Mouse (Mus musculus): ENCODE data around the gene Pask. TPM values are rescaled to one million over a fixed set of nuclear protein-coding genes. Genes with fewer than 3 reads are reported as not detected.
A peak's percentile ranks its signal among the peaks of the same experiment; 100 is the strongest.

Gene Pask
- not detected in 2 replicates for polyA plus RNA-seq (2012; ENCODE audit: insufficient read depth, insufficient read length, low replicate concordance, missing spikeins)

DNA sequence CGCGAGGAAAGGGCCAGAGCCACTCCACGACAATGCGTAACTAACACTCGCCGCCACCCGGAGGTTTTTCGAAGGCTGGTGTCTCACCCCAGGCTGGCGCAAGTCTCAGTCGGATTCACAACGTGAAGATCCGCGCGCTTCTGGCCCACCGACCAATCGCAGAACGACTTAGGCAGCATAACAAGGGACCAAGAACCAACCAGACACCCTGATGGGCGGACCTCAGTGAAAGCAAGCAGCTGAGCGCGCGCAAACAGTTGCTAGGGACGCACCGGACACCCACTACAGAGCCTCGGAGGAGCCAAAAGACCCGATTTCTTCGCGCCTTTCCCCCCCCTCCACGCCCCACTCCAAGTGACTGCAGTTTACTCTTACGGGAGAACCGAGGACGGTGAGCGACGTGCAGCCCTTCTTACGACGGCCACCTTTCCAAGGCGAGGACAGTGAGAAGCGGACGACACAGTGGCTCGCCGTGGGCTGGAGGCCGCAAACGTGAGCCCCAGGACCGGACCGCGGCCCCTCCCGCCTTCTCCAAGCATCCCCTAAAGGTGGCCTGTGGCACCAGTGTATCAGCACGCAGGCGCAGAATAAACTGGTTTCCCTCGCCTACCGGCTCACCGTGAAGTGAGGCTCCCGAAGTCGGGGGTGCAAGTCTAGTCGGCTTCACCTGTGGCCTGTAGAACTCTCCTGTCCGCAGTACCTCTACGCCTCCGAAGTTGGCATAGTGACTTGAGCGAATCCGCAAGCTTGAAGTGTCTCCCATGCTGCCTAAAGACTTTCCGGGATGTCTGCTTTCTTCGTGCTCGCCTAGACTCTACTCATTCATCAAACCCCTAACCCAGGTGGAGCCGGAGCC is at the start of gene Pask, which contains the start of gene Ppp1r7:
Gene Pask, minus strand, starts transcription at position 835 of the 856 bp plus-strand sequence.
Gene Ppp1r7, plus strand, starts transcription at position 207 of the 856 bp plus-strand sequence.
- TF ChIP-seq CTCF (IDR thresholded peaks at IDR 0.05; ENCODE audit: insufficient read depth, low read depth, low read length) (no peak), POLR2A (IDR thresholded peaks at IDR 0.05; ENCODE audit: insufficient read depth, low read depth, low read length) (no peak)
- H3K4me1 ChIP-seq (ENCODE audit: control insufficient read depth, insufficient read depth, low read length): peaks cover 6% of the 10 kb centered on the region
- peak within 1 kb of the TSS; percentile 91 for H3K4me3 ChIP-seq (ENCODE audit: insufficient read depth, low read depth, low read length)
- 0 out of 2 replicates have a peak within 1 kb of the TSS, but pooled peaks have one; percentile 8 for H3K27ac ChIP-seq (ENCODE audit: insufficient read depth, low read depth, low read length)
- under 1% methylated on average over 63 of the region's 63 CpGs for WGBS

DNA sequence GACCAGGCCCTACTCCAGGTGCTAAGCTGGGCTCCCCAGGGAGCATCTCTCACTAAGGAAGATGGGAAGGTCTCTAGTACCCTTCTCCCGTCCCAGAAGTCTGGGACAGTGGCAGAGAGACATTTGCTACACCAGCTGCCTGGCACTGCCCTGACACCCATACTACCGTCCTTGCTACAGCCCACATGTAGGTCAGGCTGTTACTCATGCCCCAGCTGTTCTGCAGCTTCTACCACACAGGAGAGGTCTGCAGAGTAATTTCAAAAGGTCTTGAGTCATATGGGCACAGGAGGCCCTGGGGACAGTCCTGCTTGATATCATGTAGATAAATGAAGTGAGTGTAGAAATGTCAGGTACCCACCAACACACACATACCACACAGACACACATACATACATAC is 45.6 kb upstream of the Pask start:
- TF ChIP-seq POLR2A (IDR thresholded peaks at IDR 0.05; ENCODE audit: insufficient read depth, low read depth, low read length) (no peak), CTCF (IDR thresholded peaks at IDR 0.05; ENCODE audit: insufficient read depth, low read depth, low read length) (no peak)
- Histone ChIP-seq H3K4me1 (ENCODE audit: control insufficient read depth, insufficient read depth, low read length) (no peaks in the 10 kb centered on the region), H3K27ac (ENCODE audit: insufficient read depth, low read depth, low read length) (no peak overlapping the region), H3K4me3 (ENCODE audit: insufficient read depth, low read depth, low read length) (no peak overlapping the region)
- WGBS: 75% methylated on average over 2 of the region's 2 CpGs

DNA sequence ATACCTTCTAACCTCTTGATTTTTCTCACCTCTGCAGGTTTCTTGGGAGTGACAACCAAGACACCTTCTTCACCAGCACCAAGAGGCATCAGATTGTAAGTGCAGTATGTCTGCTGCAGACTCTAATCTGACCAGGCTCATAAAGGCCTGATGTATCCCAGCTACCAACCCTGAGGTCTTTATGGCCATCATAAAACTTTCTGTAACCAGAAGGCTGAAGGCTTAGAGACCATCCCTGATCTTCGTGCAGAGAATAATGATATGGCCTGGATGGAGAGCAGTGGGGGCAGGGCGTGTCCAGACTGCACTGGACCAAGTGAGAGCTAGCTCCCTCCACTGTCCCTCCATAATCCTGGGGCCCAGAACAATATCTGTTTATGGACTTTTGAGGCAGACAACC is 43.9 kb upstream of the Pask start:
- Histone ChIP-seq H3K4me1 (ENCODE audit: control insufficient read depth, insufficient read depth, low read length) (no peaks in the 10 kb centered on the region), H3K4me3 (ENCODE audit: insufficient read depth, low read depth, low read length) (no peak overlapping the region), H3K27ac (ENCODE audit: insufficient read depth, low read depth, low read length) (no peak overlapping the region)
- TF ChIP-seq POLR2A (IDR thresholded peaks at IDR 0.05; ENCODE audit: insufficient read depth, low read depth, low read length) (no peak), CTCF (IDR thresholded peaks at IDR 0.05; ENCODE audit: insufficient read depth, low read depth, low read length) (no peak)
- 76% methylated on average over 2 of the region's 2 CpGs for WGBS

DNA sequence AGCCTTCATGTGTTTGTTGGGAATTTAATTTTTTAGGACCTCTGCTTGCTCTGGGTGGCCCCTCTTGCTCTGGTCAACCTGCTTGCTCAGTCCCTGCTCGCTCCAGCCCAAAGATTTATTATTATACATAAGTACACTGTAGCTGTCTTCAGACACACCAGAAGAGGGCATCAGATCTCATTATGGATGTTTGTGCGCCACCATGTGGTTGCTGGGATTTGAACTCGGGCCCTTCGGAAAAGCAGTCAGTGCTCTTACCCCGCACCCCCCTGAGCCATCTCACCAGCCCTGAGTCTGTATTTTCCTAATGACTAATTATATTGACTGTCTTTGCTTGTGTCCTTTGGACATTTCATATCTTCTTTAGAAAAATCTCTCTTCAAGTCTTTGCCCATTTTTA is 35.8 kb upstream of the Pask start:
- WGBS: 76% methylated on average over 5 of the region's 5 CpGs
- Histone ChIP-seq H3K27ac (ENCODE audit: insufficient read depth, low read depth, low read length) (no peak overlapping the region), H3K4me1 (ENCODE audit: control insufficient read depth, insufficient read depth, low read length) (no peaks in the 10 kb centered on the region), H3K4me3 (ENCODE audit: insufficient read depth, low read depth, low read length) (no peak overlapping the region)
- TF ChIP-seq CTCF (IDR thresholded peaks at IDR 0.05; ENCODE audit: insufficient read depth, low read depth, low read length) (no peak), POLR2A (IDR thresholded peaks at IDR 0.05; ENCODE audit: insufficient read depth, low read depth, low read length) (no peak)

DNA sequence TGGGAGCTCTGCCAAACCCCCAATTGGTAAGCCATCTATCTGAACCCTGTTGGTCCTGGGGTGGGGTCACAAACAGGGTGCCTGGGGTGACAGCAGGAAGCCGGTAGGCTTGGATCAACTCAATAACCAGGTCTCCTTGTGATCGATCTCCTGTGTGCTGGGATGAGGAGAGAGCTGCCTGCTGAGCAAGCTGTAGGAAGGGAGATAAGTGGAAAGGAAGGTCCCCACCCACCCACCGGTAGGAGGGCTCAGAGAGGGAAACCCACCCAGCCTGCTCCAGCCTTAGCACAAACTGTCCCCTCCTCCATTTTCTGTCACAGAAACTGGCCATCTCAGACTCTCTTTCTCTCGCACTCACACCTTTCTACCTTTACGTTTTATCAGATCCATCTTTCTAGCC is 34.0 kb upstream of the Pask start:
- Histone ChIP-seq H3K27ac (ENCODE audit: insufficient read depth, low read depth, low read length) (no peak overlapping the region), H3K4me3 (ENCODE audit: insufficient read depth, low read depth, low read length) (no peak overlapping the region), H3K4me1 (ENCODE audit: control insufficient read depth, insufficient read depth, low read length) (no peaks in the 10 kb centered on the region)
- no peak for TF ChIP-seq POLR2A (IDR thresholded peaks at IDR 0.05; ENCODE audit: insufficient read depth, low read depth, low read length)
- no peak for TF ChIP-seq CTCF (IDR thresholded peaks at IDR 0.05; ENCODE audit: insufficient read depth, low read depth, low read length)
- WGBS: 75% methylated on average over 5 of the region's 5 CpGs

DNA sequence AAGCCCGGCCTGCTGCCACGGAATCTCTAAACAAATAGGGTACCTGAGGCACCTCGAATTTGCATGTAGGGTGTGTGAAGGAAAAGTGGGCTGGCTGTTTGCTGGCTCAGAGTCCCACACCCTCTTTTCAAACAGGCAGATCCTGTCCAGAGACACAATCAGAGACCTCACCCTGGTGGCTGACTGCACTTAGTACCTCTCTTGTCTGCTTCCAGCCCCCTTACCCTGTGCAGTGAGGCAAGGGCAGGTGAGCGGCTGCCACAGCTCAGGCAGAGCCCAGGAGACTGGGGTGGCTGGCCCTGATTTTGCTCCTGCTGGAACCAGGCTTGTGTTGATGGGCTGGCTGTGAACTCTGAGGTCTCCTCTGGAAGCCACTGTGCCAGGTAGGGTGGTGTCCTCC is 30.4 kb upstream of the Pask start, which contains the start of gene Ano7:
Gene Ano7, plus strand, starts transcription at position 266 of the 400 bp plus-strand sequence.
- Histone ChIP-seq H3K4me3 (ENCODE audit: insufficient read depth, low read depth, low read length) (no peak within 1 kb of the TSS), H3K27ac (ENCODE audit: insufficient read depth, low read depth, low read length) (no peak within 1 kb of the TSS), H3K4me1 (ENCODE audit: control insufficient read depth, insufficient read depth, low read length) (no peaks in the 10 kb centered on the region)
- TF ChIP-seq CTCF (IDR thresholded peaks at IDR 0.05; ENCODE audit: insufficient read depth, low read depth, low read length): no peak
- TF ChIP-seq POLR2A (IDR thresholded peaks at IDR 0.05; ENCODE audit: insufficient read depth, low read depth, low read length): no peak
- 82% methylated on average over 4 of the region's 4 CpGs for WGBS

DNA sequence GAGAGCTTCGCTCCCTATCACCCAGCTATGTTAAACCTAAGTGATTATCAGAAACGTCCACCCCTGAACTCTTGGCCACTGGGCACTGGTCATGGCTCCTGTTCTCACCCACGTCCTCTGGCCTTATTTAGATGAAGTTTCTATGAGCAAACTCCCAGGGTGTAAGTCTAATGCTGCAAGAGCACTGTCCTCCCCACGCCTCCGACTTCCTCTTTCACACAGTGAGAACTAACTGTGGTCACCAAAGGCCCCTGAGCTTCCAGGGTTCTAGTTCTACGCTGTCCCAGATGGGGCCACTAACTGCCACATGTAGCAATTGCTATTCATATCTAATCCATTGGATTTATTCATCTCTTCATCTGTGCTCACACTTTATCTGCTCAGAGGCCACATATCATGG is 22.4 kb upstream of the Pask start:
- Histone ChIP-seq H3K27ac (ENCODE audit: insufficient read depth, low read depth, low read length) (no peak overlapping the region), H3K4me1 (ENCODE audit: control insufficient read depth, insufficient read depth, low read length) (no peaks in the 10 kb centered on the region), H3K4me3 (ENCODE audit: insufficient read depth, low read depth, low read length) (no peak overlapping the region)
- WGBS: 95% methylated on average over 6 of the region's 6 CpGs
- TF ChIP-seq POLR2A (IDR thresholded peaks at IDR 0.05; ENCODE audit: insufficient read depth, low read depth, low read length): no peak
- no peak for TF ChIP-seq CTCF (IDR thresholded peaks at IDR 0.05; ENCODE audit: insufficient read depth, low read depth, low read length)

DNA sequence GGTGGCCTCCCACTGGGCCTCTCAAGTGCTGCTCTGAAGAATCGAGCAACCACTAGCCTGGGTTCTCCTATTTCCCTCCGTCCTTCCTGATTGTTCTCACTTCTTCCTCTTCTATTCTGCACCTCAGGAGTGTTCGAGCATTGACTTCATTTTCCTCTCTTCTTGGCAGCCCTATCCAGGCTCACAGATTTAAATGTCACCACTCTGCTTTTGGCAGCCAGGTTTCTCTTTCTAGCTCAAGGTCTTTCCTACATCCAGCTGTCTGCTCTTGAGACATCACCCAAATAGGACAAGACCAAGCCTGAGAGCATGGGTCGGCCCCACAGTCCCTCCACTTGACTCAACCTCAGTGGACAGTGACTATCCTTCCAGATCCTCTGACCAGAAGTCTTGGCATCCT is 19.4 kb upstream of the Pask start:
- Histone ChIP-seq H3K27ac (ENCODE audit: insufficient read depth, low read depth, low read length) (no peak overlapping the region), H3K4me3 (ENCODE audit: insufficient read depth, low read depth, low read length) (no peak overlapping the region), H3K4me1 (ENCODE audit: control insufficient read depth, insufficient read depth, low read length) (no peaks in the 10 kb centered on the region)
- no peak for TF ChIP-seq CTCF (IDR thresholded peaks at IDR 0.05; ENCODE audit: insufficient read depth, low read depth, low read length)
- no peak for TF ChIP-seq POLR2A (IDR thresholded peaks at IDR 0.05; ENCODE audit: insufficient read depth, low read depth, low read length)
- 83% methylated on average over 4 of the region's 4 CpGs for WGBS

DNA sequence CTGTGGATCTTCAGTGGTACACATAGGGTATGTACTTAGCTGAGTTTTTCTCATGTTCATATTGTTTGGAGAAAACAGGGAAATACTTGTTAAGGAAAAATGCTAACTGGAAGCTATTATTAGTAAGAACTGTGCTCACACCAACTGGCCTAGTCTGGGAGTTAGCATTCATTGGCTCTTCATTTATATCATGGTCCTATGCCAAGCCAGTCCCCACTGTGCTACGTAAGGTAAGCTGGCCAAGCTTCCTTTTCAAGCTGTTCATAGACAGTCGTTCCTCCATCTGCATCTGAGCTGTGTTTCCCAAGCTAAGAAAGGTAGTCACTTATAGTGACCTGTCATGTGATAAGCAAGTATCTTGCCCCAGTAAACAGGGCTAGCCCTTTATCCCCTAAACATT is 9.4 kb upstream of the Pask start:
- TF ChIP-seq POLR2A (IDR thresholded peaks at IDR 0.05; ENCODE audit: insufficient read depth, low read depth, low read length): no peak
- no peak for TF ChIP-seq CTCF (IDR thresholded peaks at IDR 0.05; ENCODE audit: insufficient read depth, low read depth, low read length)
- Histone ChIP-seq H3K4me3 (ENCODE audit: insufficient read depth, low read depth, low read length) (no peak overlapping the region), H3K27ac (ENCODE audit: insufficient read depth, low read depth, low read length) (no peak overlapping the region), H3K4me1 (ENCODE audit: control insufficient read depth, insufficient read depth, low read length) (no peaks in the 10 kb centered on the region)
- 83% methylated on average over 2 of the region's 2 CpGs for WGBS

Measured in olfactory bulb, adult 2 months (tissue).